Mouse (Mus musculus) lung, embryonic 16.5 days (tissue): ENCODE measurements around the gene Ccp110. TPM values are rescaled to one million over a fixed set of nuclear protein-coding genes. Genes with fewer than 3 reads are reported as not detected.
A peak's percentile ranks its signal among the peaks of the same experiment; 100 is the strongest.

Experiments
- ATAC-seq: fragments of 200-750 bp; cut with Nextera tagmentation; 2 replicates; pipeline ENCODE4 v1.8.0; 2017; ENCODE audit warnings: low read depth, mild to moderate bottlenecking, moderate library complexity
- H3K27ac ChIP-seq: fragments of 300-500 bp; sonication (generic); 2 replicates; pipeline ENCODE4 v1.5.1; 2014; ENCODE audit warnings: mild to moderate bottlenecking, control low read depth, low read length
- H3K27me3 ChIP-seq: fragments of 300-500 bp; sonication (generic); 2 replicates; pipeline ENCODE4 v1.6.1; 2014; ENCODE audit warnings: low read depth, low read length, mixed read lengths; ENCODE audit not compliant: control insufficient read depth, insufficient read depth
- H3K36me3 ChIP-seq: fragments of 300-500 bp; sonication (generic); 2 replicates; pipeline ENCODE4 v1.6.1; 2014; ENCODE audit warnings: low read length; ENCODE audit not compliant: control insufficient read depth, insufficient read depth
- H3K4me1 ChIP-seq: fragments of 300-500 bp; sonication (generic); replicated peaks from 2 replicates; pipeline ENCODE4 v1.6.1; 2014; ENCODE audit warnings: low read length, mixed read lengths; ENCODE audit not compliant: control insufficient read depth, insufficient read depth
- H3K4me2 ChIP-seq: fragments of 300-500 bp; sonication (generic); 2 replicates; pipeline ENCODE4 v1.6.1; 2014; ENCODE audit warnings: low read depth, low read length, control low read depth
- H3K4me3 ChIP-seq: fragments of 300-500 bp; sonication (generic); 2 replicates; pipeline ENCODE4 v1.5.1; 2014; ENCODE audit warnings: mild to moderate bottlenecking, low read length, control low read depth
- H3K9ac ChIP-seq: fragments of 300-500 bp; sonication (generic); 2 replicates; pipeline ENCODE4 v1.6.1; 2014; ENCODE audit warnings: low read length, control low read depth
- H3K9me3 ChIP-seq: fragments of 300-500 bp; sonication (generic); 2 replicates; pipeline ENCODE4 v1.6.1; 2016; ENCODE audit warnings: low read length; ENCODE audit not compliant: control insufficient read depth
- WGBS: fragments of 180-500 bp; shearing (Covaris S2); extraction: QIAGEN DNeasy Blood & Tissue Kit; methylation state at CpG from one replicate; pipeline ENCODE4 v1.1.7; 2014; 5-methylcytosine and 5-hydroxymethylcytosine counted together
- polyA plus RNA-seq: library from polyadenylated mRNA; unstranded; fragments of >200 nt; fragmentation: Nextera tagmentation; extraction: Ambion mirVana; gene quantifications from 2 replicates; pipeline ENCODE4 v1.2.1, GENCODE M21; 2015

The Ccp110 gene
- polyA plus RNA-seq, 1 experiment from 2014 or later = 22.8 TPM

GRCm38 (mm10) chr7:118698882-118699281 lies 13.5 kb upstream of the Ccp110 start:
- H3K4me2 ChIP-seq = no peak overlapping the region
- H3K4me1 ChIP-seq = peaks cover 5% of the 10 kb centered on the region
- peaks cover 14% of the 10 kb centered on the region for H3K36me3 ChIP-seq
- ATAC-seq = no peak
- 74% methylated on average over 9 of the region's 9 CpGs for WGBS
- no peak overlapping the region for H3K27ac ChIP-seq
- no peak overlapping the region for H3K9ac ChIP-seq
- no peaks in the 10 kb centered on the region for H3K9me3 ChIP-seq
- no peak overlapping the region for H3K4me3 ChIP-seq
- no peaks in the 10 kb centered on the region for H3K27me3 ChIP-seq

- Histone ChIP-seq H3K4me3 (peak overlapping the region; percentile 83), H3K4me1 (peaks cover 21% of the 10 kb centered on the region), H3K4me2 (peak overlapping the region; percentile 35), H3K9me3 (no peaks in the 10 kb centered on the region), H3K27me3 (no peaks in the 10 kb centered on the region), H3K27ac (no peak overlapping the region), H3K9ac (no peak overlapping the region), H3K36me3 (no peaks in the 10 kb centered on the region)
- ATAC-seq = no peak
- 67% methylated on average over 15 of the region's 15 CpGs for WGBS
Measured at GRCm38 (mm10) chr7:118703144-118703561, 9.2 kb upstream of the Ccp110 start.

GRCm38 (mm10) chr7:118704001-118704850 lies 8.1 kb upstream of the Ccp110 start:
- peak overlapping the region; percentile 89 for H3K4me2 ChIP-seq
- H3K4me1 ChIP-seq = peaks cover 21% of the 10 kb centered on the region
- peak overlapping the region; percentile 85 for H3K9ac ChIP-seq
- peak overlapping the region; percentile 91 for H3K27ac ChIP-seq
- 0 out of 2 replicates have a peak, but pooled peaks have one; percentile 15 for ATAC-seq
- H3K9me3 ChIP-seq = no peaks in the 10 kb centered on the region
- H3K36me3 ChIP-seq = no peaks in the 10 kb centered on the region
- no peaks in the 10 kb centered on the region for H3K27me3 ChIP-seq
- 64% methylated on average over 9 of the region's 9 CpGs for WGBS
- peak overlapping the region; percentile 83 for H3K4me3 ChIP-seq

- peak within 1 kb of the TSS; percentile 89 for H3K4me2 ChIP-seq
- H3K27me3 ChIP-seq = no peaks in the 10 kb centered on the region
- peak; percentile 92 for ATAC-seq
- H3K4me3 ChIP-seq = peak within 1 kb of the TSS; percentile 83
- peaks cover 21% of the 10 kb centered on the region for H3K4me1 ChIP-seq
- no peaks in the 10 kb centered on the region for H3K36me3 ChIP-seq
- no peaks in the 10 kb centered on the region for H3K9me3 ChIP-seq
- peak within 1 kb of the TSS; percentile 91 for H3K27ac ChIP-seq
- 0% methylated on average over 62 of the region's 66 CpGs for WGBS
- H3K9ac ChIP-seq = peak within 1 kb of the TSS; percentile 85
Measured at GRCm38 (mm10) chr7:118705101-118705961, 7.0 kb upstream of the Ccp110 start, which contains the start of gene Gde1. Gde1 (minus strand) TSS chr7:118705778.

- peaks cover 21% of the 10 kb centered on the region for H3K4me1 ChIP-seq
- peak overlapping the region; percentile 83 for H3K4me3 ChIP-seq
- peak; percentile 5; the same call in 1 of the 2 replicates for ATAC-seq
- H3K9ac ChIP-seq = peak overlapping the region; percentile 85
- peak overlapping the region; percentile 91 for H3K27ac ChIP-seq
- 29% methylated on average over 6 of the region's 6 CpGs for WGBS
- no peaks in the 10 kb centered on the region for H3K36me3 ChIP-seq
- no peaks in the 10 kb centered on the region for H3K27me3 ChIP-seq
- no peaks in the 10 kb centered on the region for H3K9me3 ChIP-seq
- peak overlapping the region; percentile 89 for H3K4me2 ChIP-seq
Measured at GRCm38 (mm10) chr7:118706051-118706450, 6.3 kb upstream of the Ccp110 start.

GRCm38 (mm10) chr7:118706488-118706887 lies 5.9 kb upstream of the Ccp110 start:
- Histone ChIP-seq H3K9ac (no peak overlapping the region), H3K4me2 (peak overlapping the region; percentile 89; the same call in 1 of the 2 replicates), H3K27ac (peak overlapping the region; percentile 91), H3K27me3 (no peaks in the 10 kb centered on the region), H3K36me3 (no peaks in the 10 kb centered on the region), H3K4me3 (no peak overlapping the region), H3K9me3 (no peaks in the 10 kb centered on the region), H3K4me1 (peaks cover 21% of the 10 kb centered on the region)
- WGBS = 78% methylated on average over 5 of the region's 5 CpGs
- ATAC-seq = no peak

- no peak overlapping the region for H3K4me3 ChIP-seq
Measured at GRCm38 (mm10) chr7:118707216-118707615, 5.1 kb upstream of the Ccp110 start.

GRCm38 (mm10) chr7:118708002-118708401 lies 4.3 kb upstream of the Ccp110 start:
- Histone ChIP-seq H3K9ac (no peak overlapping the region), H3K27ac (peak overlapping the region; percentile 36), H3K4me3 (no peak overlapping the region), H3K9me3 (no peaks in the 10 kb centered on the region), H3K36me3 (no peaks in the 10 kb centered on the region), H3K27me3 (no peaks in the 10 kb centered on the region), H3K4me2 (no peak overlapping the region), H3K4me1 (peaks cover 21% of the 10 kb centered on the region)
- no peak for ATAC-seq
- 56% methylated on average over 4 of the region's 4 CpGs for WGBS

More at GRCm38 (mm10) chr7:118707216-118707615, 5.1 kb upstream of the Ccp110 start:
- ATAC-seq = no peak
- Histone ChIP-seq H3K9ac (no peak overlapping the region), H3K27me3 (no peaks in the 10 kb centered on the region), H3K27ac (peak overlapping the region; percentile 0; the same call in 1 of the 2 replicates), H3K4me2 (no peak overlapping the region), H3K9me3 (no peaks in the 10 kb centered on the region), H3K36me3 (no peaks in the 10 kb centered on the region), H3K4me1 (peaks cover 21% of the 10 kb centered on the region)
- 61% methylated on average over 2 of the region's 2 CpGs for WGBS

- H3K9me3 ChIP-seq = no peaks in the 10 kb centered on the region
- ATAC-seq = no peak
- WGBS = 61% methylated on average over 5 of the region's 5 CpGs
Measured at GRCm38 (mm10) chr7:118710776-118711175, 1.6 kb upstream of the Ccp110 start.

More at GRCm38 (mm10) chr7:118710776-118711175, 1.6 kb upstream of the Ccp110 start:
- Histone ChIP-seq H3K4me3 (no peak overlapping the region), H3K9ac (no peak overlapping the region), H3K27ac (no peak overlapping the region), H3K4me1 (peaks cover 13% of the 10 kb centered on the region), H3K36me3 (no peaks in the 10 kb centered on the region), H3K4me2 (no peak overlapping the region), H3K27me3 (no peaks in the 10 kb centered on the region)
